Mouse (Mus musculus): ENCODE data around the gene Cdkn3. TPM values are rescaled to one million over a fixed set of nuclear protein-coding genes. Genes with fewer than 3 reads are reported as not detected.

The Cdkn3 gene
- 48.1 and 48.2 TPM in 2 replicates for polyA plus RNA-seq (2014; fragmentation: Nextera tagmentation; extraction: Ambion mirVana)

- DNase-seq (ENCODE audit: low spot score) (peak; percentile 88), ATAC-seq (ENCODE audit: insufficient number of reproducible peaks, low FRiP score, low TSS enrichment, low read depth) (peak; percentile 99)
- Histone ChIP-seq H3K4me3 (ENCODE audit: low read depth, low read length) (peak within 1 kb of the TSS; percentile 66), H3K9me3 (ENCODE audit: control insufficient read depth, low read length) (no peaks in the 10 kb centered on the region), H3K27me3 (ENCODE audit: control insufficient read depth, insufficient read depth, low read length) (no peaks in the 10 kb centered on the region), H3K36me3 (ENCODE audit: control insufficient read depth, insufficient read depth, low read length) (no peaks in the 10 kb centered on the region), H3K4me2 (ENCODE audit: low read depth, severe bottlenecking) (peak within 1 kb of the TSS; percentile 81), H3K27ac (replicated peaks; ENCODE audit: low read depth, low read length) (no peak within 1 kb of the TSS), H3K9ac (ENCODE audit: low read length) (peak within 1 kb of the TSS; percentile 58), H3K4me1 (ENCODE audit: control insufficient read depth, insufficient read depth, low read length) (peaks cover 2% of the 10 kb centered on the region; the same call in 1 of the 2 replicates)
- WGBS: under 1% methylated on average over 54 of the region's 54 CpGs
Measured at GRCm38 (mm10) chr14:46760355-46761029, at the start of gene Cdkn3. Gene Cdkn3, plus strand, starts transcription at chr14:46760541.

DNA sequence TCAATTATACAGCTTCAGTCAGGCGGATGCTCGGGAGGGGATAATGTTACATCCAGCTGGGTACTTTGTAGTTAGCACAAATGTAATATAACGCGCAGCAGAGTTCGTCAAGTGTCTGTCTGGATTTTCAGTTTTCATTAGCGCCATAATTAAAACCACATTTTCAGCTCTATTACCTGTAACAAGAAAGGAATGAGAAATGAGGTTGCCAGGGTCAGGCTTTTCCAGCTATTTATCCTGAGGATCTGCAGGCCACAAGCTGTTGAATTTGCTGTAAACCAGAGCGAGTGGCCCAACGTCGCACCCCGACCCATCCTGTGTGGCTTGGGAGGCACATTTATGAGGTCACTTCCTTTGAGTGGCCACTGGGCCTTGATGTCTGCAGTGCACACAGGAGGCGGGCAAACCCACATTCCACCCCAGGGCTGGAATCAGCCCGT lies 41.8 kb upstream of the Cdkn3 start:
- H3K4me2 ChIP-seq (ENCODE audit: low read depth, severe bottlenecking): no peak overlapping the region
- H3K36me3 ChIP-seq (ENCODE audit: control insufficient read depth, insufficient read depth, low read length): no peaks in the 10 kb centered on the region

GRCm38 (mm10) chr14:46722031-46722430 lies 38.3 kb upstream of the Cdkn3 start:
- ATAC-seq (ENCODE audit: insufficient number of reproducible peaks, low FRiP score, low TSS enrichment, low read depth) (no peak), DNase-seq (ENCODE audit: low spot score) (peak; percentile 82)
- H3K9ac ChIP-seq (ENCODE audit: low read length): no peak overlapping the region
- no peak overlapping the region for H3K4me2 ChIP-seq (ENCODE audit: low read depth, severe bottlenecking)
- no peaks in the 10 kb centered on the region for H3K27me3 ChIP-seq (ENCODE audit: control insufficient read depth, insufficient read depth, low read length)
- H3K27ac ChIP-seq (replicated peaks; ENCODE audit: low read depth, low read length): peak overlapping the region; percentile 14; the same call in 1 of the 2 replicates
- peaks cover 29% of the 10 kb centered on the region for H3K4me1 ChIP-seq (ENCODE audit: control insufficient read depth, insufficient read depth, low read length)
- H3K9me3 ChIP-seq (ENCODE audit: control insufficient read depth, low read length): no peaks in the 10 kb centered on the region
- WGBS: 61% methylated on average over 5 of the region's 5 CpGs
- H3K4me3 ChIP-seq (ENCODE audit: low read depth, low read length): no peak overlapping the region
- H3K36me3 ChIP-seq (ENCODE audit: control insufficient read depth, insufficient read depth, low read length): no peaks in the 10 kb centered on the region

More for the DNA sequence above, 41.8 kb upstream of the Cdkn3 start:
- Histone ChIP-seq H3K9me3 (ENCODE audit: control insufficient read depth, low read length) (no peaks in the 10 kb centered on the region), H3K27ac (replicated peaks; ENCODE audit: low read depth, low read length) (0 out of 2 replicates have a peak overlapping the region, but pooled peaks have one; percentile 11), H3K4me3 (ENCODE audit: low read depth, low read length) (no peak overlapping the region), H3K27me3 (ENCODE audit: control insufficient read depth, insufficient read depth, low read length) (0 out of 2 replicates have a peak, but pooled peaks cover 4% of the 10 kb centered on the region), H3K4me1 (ENCODE audit: control insufficient read depth, insufficient read depth, low read length) (peaks cover 27% of the 10 kb centered on the region), H3K9ac (ENCODE audit: low read length) (no peak overlapping the region)
- ATAC-seq (ENCODE audit: insufficient number of reproducible peaks, low FRiP score, low TSS enrichment, low read depth) (peak; percentile 80), DNase-seq (ENCODE audit: low spot score) (peak; percentile 85)
- 11% methylated on average over 12 of the region's 12 CpGs for WGBS

- no peaks in the 10 kb centered on the region for H3K9me3 ChIP-seq (ENCODE audit: control insufficient read depth, low read length)
- WGBS: 19% methylated on average over 3 of the region's 3 CpGs
- no peak overlapping the region for H3K4me3 ChIP-seq (ENCODE audit: low read depth, low read length)
- ATAC-seq (ENCODE audit: insufficient number of reproducible peaks, low FRiP score, low TSS enrichment, low read depth): no peak
- no peaks in the 10 kb centered on the region for H3K27me3 ChIP-seq (ENCODE audit: control insufficient read depth, insufficient read depth, low read length)
- no peak overlapping the region for H3K27ac ChIP-seq (replicated peaks; ENCODE audit: low read depth, low read length)
- DNase-seq (ENCODE audit: low spot score): peak; percentile 58
- H3K9ac ChIP-seq (ENCODE audit: low read length): no peak overlapping the region
- no peaks in the 10 kb centered on the region for H3K36me3 ChIP-seq (ENCODE audit: control insufficient read depth, insufficient read depth, low read length)
- H3K4me1 ChIP-seq (ENCODE audit: control insufficient read depth, insufficient read depth, low read length): peaks cover 19% of the 10 kb centered on the region
- no peak overlapping the region for H3K4me2 ChIP-seq (ENCODE audit: low read depth, severe bottlenecking)
Measured at GRCm38 (mm10) chr14:46723828-46724227, 36.5 kb upstream of the Cdkn3 start.

DNA sequence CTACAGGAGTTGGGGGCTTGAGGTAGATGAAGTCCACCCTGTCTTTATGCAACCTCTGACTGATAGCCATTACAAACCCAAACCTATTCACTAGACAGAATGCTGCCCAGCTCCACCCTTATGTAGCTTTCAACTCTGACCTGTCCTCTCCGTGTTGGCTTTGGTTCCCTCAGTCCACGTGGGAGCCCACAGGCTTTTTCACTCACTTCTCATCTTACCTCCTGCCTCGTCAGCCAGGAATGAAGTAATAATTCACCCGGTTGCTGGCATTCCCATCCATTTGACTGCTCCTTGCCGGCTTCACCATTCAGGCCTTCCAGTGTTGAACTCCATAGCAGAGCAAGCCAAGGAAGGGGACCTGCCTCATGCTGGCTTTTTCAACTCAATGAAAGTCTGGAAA lies 35.4 kb upstream of the Cdkn3 start:
- H3K4me3 ChIP-seq (ENCODE audit: low read depth, low read length): no peak overlapping the region
- WGBS: 22% methylated on average over 5 of the region's 5 CpGs
- no peaks in the 10 kb centered on the region for H3K9me3 ChIP-seq (ENCODE audit: control insufficient read depth, low read length)
- no peak overlapping the region for H3K4me2 ChIP-seq (ENCODE audit: low read depth, severe bottlenecking)
- H3K36me3 ChIP-seq (ENCODE audit: control insufficient read depth, insufficient read depth, low read length): no peaks in the 10 kb centered on the region
- H3K27me3 ChIP-seq (ENCODE audit: control insufficient read depth, insufficient read depth, low read length): no peaks in the 10 kb centered on the region
- no peak overlapping the region for H3K27ac ChIP-seq (replicated peaks; ENCODE audit: low read depth, low read length)
- DNase-seq (ENCODE audit: low spot score) (no peak), ATAC-seq (ENCODE audit: insufficient number of reproducible peaks, low FRiP score, low TSS enrichment, low read depth) (no peak)
- H3K9ac ChIP-seq (ENCODE audit: low read length): no peak overlapping the region
- H3K4me1 ChIP-seq (ENCODE audit: control insufficient read depth, insufficient read depth, low read length): peaks cover 10% of the 10 kb centered on the region

DNA sequence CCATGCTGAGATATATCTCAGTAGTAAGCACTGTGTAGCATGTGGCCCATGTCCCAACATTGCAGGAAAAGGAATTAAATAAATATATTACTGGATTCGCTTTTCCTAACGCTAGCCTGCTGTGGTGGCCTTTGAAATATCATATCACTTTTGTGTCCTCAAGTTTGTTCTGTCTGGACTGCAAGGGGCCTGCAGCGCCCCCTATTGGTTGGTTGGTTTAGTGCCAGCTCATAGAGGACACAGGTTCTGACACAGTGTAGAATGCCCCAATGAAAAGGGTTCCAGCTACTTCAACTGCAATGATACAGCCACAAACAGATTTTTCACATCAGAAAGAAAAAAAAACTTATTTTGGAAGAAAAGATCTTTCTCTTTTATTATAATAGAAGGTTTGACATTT lies 34.6 kb upstream of the Cdkn3 start:
- DNase-seq (ENCODE audit: low spot score): peak; percentile 50
- H3K27ac ChIP-seq (replicated peaks; ENCODE audit: low read depth, low read length): no peak overlapping the region
- H3K36me3 ChIP-seq (ENCODE audit: control insufficient read depth, insufficient read depth, low read length): no peaks in the 10 kb centered on the region
- H3K9me3 ChIP-seq (ENCODE audit: control insufficient read depth, low read length): no peaks in the 10 kb centered on the region
- no peak overlapping the region for H3K4me2 ChIP-seq (ENCODE audit: low read depth, severe bottlenecking)
- no peak for ATAC-seq (ENCODE audit: insufficient number of reproducible peaks, low FRiP score, low TSS enrichment, low read depth)
- H3K4me1 ChIP-seq (ENCODE audit: control insufficient read depth, insufficient read depth, low read length): peaks cover 10% of the 10 kb centered on the region
- H3K4me3 ChIP-seq (ENCODE audit: low read depth, low read length): no peak overlapping the region
- H3K27me3 ChIP-seq (ENCODE audit: control insufficient read depth, insufficient read depth, low read length): no peaks in the 10 kb centered on the region
- WGBS: 61% methylated on average over 3 of the region's 3 CpGs
- no peak overlapping the region for H3K9ac ChIP-seq (ENCODE audit: low read length)

GRCm38 (mm10) chr14:46734262-46734661 lies 26.1 kb upstream of the Cdkn3 start:
- Histone ChIP-seq H3K27ac (replicated peaks; ENCODE audit: low read depth, low read length) (no peak overlapping the region), H3K4me1 (ENCODE audit: control insufficient read depth, insufficient read depth, low read length) (no peaks in the 10 kb centered on the region), H3K9me3 (ENCODE audit: control insufficient read depth, low read length) (no peaks in the 10 kb centered on the region), H3K36me3 (ENCODE audit: control insufficient read depth, insufficient read depth, low read length) (no peaks in the 10 kb centered on the region), H3K4me2 (ENCODE audit: low read depth, severe bottlenecking) (no peak overlapping the region), H3K27me3 (ENCODE audit: control insufficient read depth, insufficient read depth, low read length) (no peaks in the 10 kb centered on the region), H3K9ac (ENCODE audit: low read length) (no peak overlapping the region), H3K4me3 (ENCODE audit: low read depth, low read length) (no peak overlapping the region)
- ATAC-seq (ENCODE audit: insufficient number of reproducible peaks, low FRiP score, low TSS enrichment, low read depth) (no peak), DNase-seq (ENCODE audit: low spot score) (no peak)
- WGBS: 81% methylated on average over 5 of the region's 5 CpGs

DNA sequence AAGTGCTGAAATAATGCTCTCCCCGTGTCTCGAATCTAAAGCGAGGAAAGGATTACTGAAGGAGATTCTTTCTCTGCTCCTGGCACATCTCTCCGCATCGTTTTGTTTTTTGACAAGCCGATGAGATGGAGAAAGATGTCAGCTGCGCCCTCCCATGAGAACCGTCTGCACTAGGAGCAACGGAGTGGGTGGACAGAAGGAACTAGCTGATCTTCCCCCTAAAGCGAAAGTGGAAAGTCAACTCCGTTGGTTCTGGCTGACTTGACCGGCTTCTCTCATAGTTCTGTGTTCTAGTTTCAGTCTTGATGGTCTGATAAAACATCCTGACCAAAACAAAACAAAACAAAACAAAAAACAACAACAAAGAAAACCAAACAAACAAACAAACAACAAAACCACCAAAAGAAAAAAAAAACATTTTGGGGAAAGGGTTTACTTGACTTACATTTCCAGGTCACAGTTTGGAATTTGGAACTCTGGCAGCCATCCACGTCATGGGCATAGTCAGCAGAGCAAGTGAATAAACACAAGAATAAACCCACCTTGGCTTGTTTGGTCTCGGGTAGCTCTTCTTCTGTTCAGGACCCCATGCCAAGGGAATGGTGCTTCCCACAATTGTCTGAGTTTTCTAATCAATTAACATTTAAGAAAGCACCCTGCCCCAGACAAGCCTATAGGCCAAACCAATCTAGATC lies 25.4 kb upstream of the Cdkn3 start:
- no peaks in the 10 kb centered on the region for H3K4me1 ChIP-seq (ENCODE audit: control insufficient read depth, insufficient read depth, low read length)
- no peaks in the 10 kb centered on the region for H3K27me3 ChIP-seq (ENCODE audit: control insufficient read depth, insufficient read depth, low read length)
- no peaks in the 10 kb centered on the region for H3K36me3 ChIP-seq (ENCODE audit: control insufficient read depth, insufficient read depth, low read length)
- ATAC-seq (ENCODE audit: insufficient number of reproducible peaks, low FRiP score, low TSS enrichment, low read depth) (no peak), DNase-seq (ENCODE audit: low spot score) (no peak)
- WGBS: 88% methylated on average over 14 of the region's 14 CpGs
- H3K9me3 ChIP-seq (ENCODE audit: control insufficient read depth, low read length): no peaks in the 10 kb centered on the region
- no peak overlapping the region for H3K27ac ChIP-seq (replicated peaks; ENCODE audit: low read depth, low read length)
- H3K4me2 ChIP-seq (ENCODE audit: low read depth, severe bottlenecking): no peak overlapping the region
- no peak overlapping the region for H3K9ac ChIP-seq (ENCODE audit: low read length)
- H3K4me3 ChIP-seq (ENCODE audit: low read depth, low read length): no peak overlapping the region
